Mouse (Mus musculus): ENCODE data around the gene Brd7. TPM values are rescaled to one million over a fixed set of nuclear protein-coding genes. Genes with fewer than 3 reads are reported as not detected.
A peak's percentile ranks its signal among the peaks of the same experiment; 100 is the strongest.

The Brd7 gene
- polyA plus RNA-seq, 1 experiment from 2014 or later: 60.3 TPM

- Histone ChIP-seq H3K4me2 (ENCODE audit: low read depth, low read length) (no peak overlapping the region), H3K27me3 (ENCODE audit: control insufficient read depth, insufficient read depth, low read length) (no peaks in the 10 kb centered on the region), H3K27ac (ENCODE audit: low read length) (no peak overlapping the region), H3K9ac (ENCODE audit: low read length) (no peak overlapping the region), H3K4me1 (ENCODE audit: control insufficient read depth, insufficient read depth, low read length) (peaks cover 5% of the 10 kb centered on the region; the same call in 1 of the 2 replicates), H3K9me3 (replicated peaks; ENCODE audit: control insufficient read depth, low read length) (no peaks in the 10 kb centered on the region), H3K36me3 (ENCODE audit: control insufficient read depth, insufficient read depth) (peaks cover 9% of the 10 kb centered on the region), H3K4me3 (ENCODE audit: low read length) (no peak overlapping the region)
- no peak for ATAC-seq (replicated peaks; ENCODE audit: extremely low read depth, insufficient read depth, low FRiP score)
- WGBS: 86% methylated on average over 5 of the region's 5 CpGs
Observed at GRCm38 (mm10) chr8:88321387-88321786, 40.6 kb downstream of the Brd7 start.

GRCm38 (mm10) chr8:88320134-88320533 is 41.9 kb downstream of the Brd7 start:
- ATAC-seq (replicated peaks; ENCODE audit: extremely low read depth, insufficient read depth, low FRiP score): no peak
- Histone ChIP-seq H3K4me2 (ENCODE audit: low read depth, low read length) (no peak overlapping the region), H3K4me3 (ENCODE audit: low read length) (no peak overlapping the region), H3K36me3 (ENCODE audit: control insufficient read depth, insufficient read depth) (no peaks in the 10 kb centered on the region), H3K27me3 (ENCODE audit: control insufficient read depth, insufficient read depth, low read length) (no peaks in the 10 kb centered on the region), H3K4me1 (ENCODE audit: control insufficient read depth, insufficient read depth, low read length) (peaks cover 5% of the 10 kb centered on the region; the same call in 1 of the 2 replicates), H3K9me3 (replicated peaks; ENCODE audit: control insufficient read depth, low read length) (no peaks in the 10 kb centered on the region), H3K27ac (ENCODE audit: low read length) (no peak overlapping the region), H3K9ac (ENCODE audit: low read length) (no peak overlapping the region)
- 89% methylated on average over 6 of the region's 6 CpGs for WGBS

- no peak for ATAC-seq (replicated peaks; ENCODE audit: extremely low read depth, insufficient read depth, low FRiP score)
- WGBS: 73% methylated on average over 8 of the region's 8 CpGs
- no peaks in the 10 kb centered on the region for H3K36me3 ChIP-seq (ENCODE audit: control insufficient read depth, insufficient read depth)
- no peak overlapping the region for H3K27ac ChIP-seq (ENCODE audit: low read length)
- H3K27me3 ChIP-seq (ENCODE audit: control insufficient read depth, insufficient read depth, low read length): no peaks in the 10 kb centered on the region
- H3K4me1 ChIP-seq (ENCODE audit: control insufficient read depth, insufficient read depth, low read length): peaks cover 9% of the 10 kb centered on the region; the same call in 1 of the 2 replicates
- no peak overlapping the region for H3K4me2 ChIP-seq (ENCODE audit: low read depth, low read length)
- H3K9me3 ChIP-seq (replicated peaks; ENCODE audit: control insufficient read depth, low read length): no peaks in the 10 kb centered on the region
- H3K9ac ChIP-seq (ENCODE audit: low read length): no peak overlapping the region
- no peak overlapping the region for H3K4me3 ChIP-seq (ENCODE audit: low read length)
Observed at GRCm38 (mm10) chr8:88318151-88318550, 43.8 kb downstream of the Brd7 start.

GRCm38 (mm10) chr8:88317341-88317740 is 44.7 kb downstream of the Brd7 start:
- peaks cover 12% of the 10 kb centered on the region; the same call in 1 of the 2 replicates for H3K4me1 ChIP-seq (ENCODE audit: control insufficient read depth, insufficient read depth, low read length)
- no peak overlapping the region for H3K4me3 ChIP-seq (ENCODE audit: low read length)
- WGBS: 66% methylated on average over 5 of the region's 5 CpGs
- H3K9ac ChIP-seq (ENCODE audit: low read length): no peak overlapping the region
- H3K36me3 ChIP-seq (ENCODE audit: control insufficient read depth, insufficient read depth): no peaks in the 10 kb centered on the region
- ATAC-seq (replicated peaks; ENCODE audit: extremely low read depth, insufficient read depth, low FRiP score): no peak
- H3K27ac ChIP-seq (ENCODE audit: low read length): no peak overlapping the region
- H3K4me2 ChIP-seq (ENCODE audit: low read depth, low read length): no peak overlapping the region
- no peaks in the 10 kb centered on the region for H3K27me3 ChIP-seq (ENCODE audit: control insufficient read depth, insufficient read depth, low read length)
- H3K9me3 ChIP-seq (replicated peaks; ENCODE audit: control insufficient read depth, low read length): no peaks in the 10 kb centered on the region

- no peak overlapping the region for H3K4me3 ChIP-seq (ENCODE audit: low read length)
- H3K9me3 ChIP-seq (replicated peaks; ENCODE audit: control insufficient read depth, low read length): no peaks in the 10 kb centered on the region
- no peaks in the 10 kb centered on the region for H3K27me3 ChIP-seq (ENCODE audit: control insufficient read depth, insufficient read depth, low read length)
- no peaks in the 10 kb centered on the region for H3K36me3 ChIP-seq (ENCODE audit: control insufficient read depth, insufficient read depth)
- H3K9ac ChIP-seq (ENCODE audit: low read length): no peak overlapping the region
- 35% methylated on average over 8 of the region's 8 CpGs for WGBS
- no peak overlapping the region for H3K27ac ChIP-seq (ENCODE audit: low read length)
- ATAC-seq (replicated peaks; ENCODE audit: extremely low read depth, insufficient read depth, low FRiP score): 0 out of 2 replicates have a peak, but pooled peaks have one; percentile 26
- H3K4me2 ChIP-seq (ENCODE audit: low read depth, low read length): no peak overlapping the region
- peaks cover 12% of the 10 kb centered on the region; the same call in 1 of the 2 replicates for H3K4me1 ChIP-seq (ENCODE audit: control insufficient read depth, insufficient read depth, low read length)
Observed at GRCm38 (mm10) chr8:88316139-88316931, 45.7 kb downstream of the Brd7 start.

GRCm38 (mm10) chr8:88315302-88315701 is 46.7 kb downstream of the Brd7 start:
- no peak for ATAC-seq (replicated peaks; ENCODE audit: extremely low read depth, insufficient read depth, low FRiP score)

GRCm38 (mm10) chr8:88313991-88314390 is 48.0 kb downstream of the Brd7 start:
- H3K27ac ChIP-seq (ENCODE audit: low read length): no peak overlapping the region
- no peaks in the 10 kb centered on the region for H3K9me3 ChIP-seq (replicated peaks; ENCODE audit: control insufficient read depth, low read length)
- H3K9ac ChIP-seq (ENCODE audit: low read length): no peak overlapping the region
- no peak for ATAC-seq (replicated peaks; ENCODE audit: extremely low read depth, insufficient read depth, low FRiP score)
- peaks cover 12% of the 10 kb centered on the region; the same call in 1 of the 2 replicates for H3K4me1 ChIP-seq (ENCODE audit: control insufficient read depth, insufficient read depth, low read length)
- H3K4me3 ChIP-seq (ENCODE audit: low read length): no peak overlapping the region
- H3K4me2 ChIP-seq (ENCODE audit: low read depth, low read length): no peak overlapping the region
- 89% methylated on average over 12 of the region's 12 CpGs for WGBS
- H3K27me3 ChIP-seq (ENCODE audit: control insufficient read depth, insufficient read depth, low read length): no peaks in the 10 kb centered on the region
- no peaks in the 10 kb centered on the region for H3K36me3 ChIP-seq (ENCODE audit: control insufficient read depth, insufficient read depth)

More at GRCm38 (mm10) chr8:88315302-88315701, 46.7 kb downstream of the Brd7 start:
- Histone ChIP-seq H3K9me3 (replicated peaks; ENCODE audit: control insufficient read depth, low read length) (no peaks in the 10 kb centered on the region), H3K4me2 (ENCODE audit: low read depth, low read length) (no peak overlapping the region), H3K27me3 (ENCODE audit: control insufficient read depth, insufficient read depth, low read length) (no peaks in the 10 kb centered on the region), H3K27ac (ENCODE audit: low read length) (no peak overlapping the region), H3K9ac (ENCODE audit: low read length) (no peak overlapping the region), H3K4me1 (ENCODE audit: control insufficient read depth, insufficient read depth, low read length) (peaks cover 12% of the 10 kb centered on the region; the same call in 1 of the 2 replicates), H3K36me3 (ENCODE audit: control insufficient read depth, insufficient read depth) (no peaks in the 10 kb centered on the region), H3K4me3 (ENCODE audit: low read length) (no peak overlapping the region)
- WGBS: 94% methylated on average over 8 of the region's 8 CpGs

- 39% methylated on average over 8 of the region's 8 CpGs for whole genome bisulfite sequencing
- no peak overlapping the region for H3K4me2 ChIP-seq (ENCODE audit: low read depth, low read length)
- no peaks in the 10 kb centered on the region for H3K9me3 ChIP-seq (replicated peaks; ENCODE audit: control insufficient read depth, low read length)
- no peak overlapping the region for H3K9ac ChIP-seq (ENCODE audit: low read length)
- no peak; the same call in 1 of the 2 replicates for ATAC-seq (replicated peaks; ENCODE audit: extremely low read depth, insufficient read depth, low FRiP score)
- no peaks in the 10 kb centered on the region for H3K27me3 ChIP-seq (ENCODE audit: control insufficient read depth, insufficient read depth, low read length)
- no peak overlapping the region for H3K27ac ChIP-seq (ENCODE audit: low read length)
- peaks cover 14% of the 10 kb centered on the region; the same call in 1 of the 2 replicates for H3K4me1 ChIP-seq (ENCODE audit: control insufficient read depth, insufficient read depth, low read length)
- no peaks in the 10 kb centered on the region for H3K36me3 ChIP-seq (ENCODE audit: control insufficient read depth, insufficient read depth)
- H3K4me3 ChIP-seq (ENCODE audit: low read length): no peak overlapping the region
Observed at GRCm38 (mm10) chr8:88312966-88313365, 49.0 kb downstream of the Brd7 start.

- H3K27ac ChIP-seq (ENCODE audit: low read length): no peak overlapping the region
- no peaks in the 10 kb centered on the region for H3K36me3 ChIP-seq (ENCODE audit: control insufficient read depth, insufficient read depth)
- H3K27me3 ChIP-seq (ENCODE audit: control insufficient read depth, insufficient read depth, low read length): no peaks in the 10 kb centered on the region
- H3K9ac ChIP-seq (ENCODE audit: low read length): no peak overlapping the region
- H3K4me2 ChIP-seq (ENCODE audit: low read depth, low read length): no peak overlapping the region
- H3K9me3 ChIP-seq (replicated peaks; ENCODE audit: control insufficient read depth, low read length): no peaks in the 10 kb centered on the region
- peaks cover 8% of the 10 kb centered on the region; the same call in 1 of the 2 replicates for H3K4me1 ChIP-seq (ENCODE audit: control insufficient read depth, insufficient read depth, low read length)
- WGBS: 86% methylated on average over 13 of the region's 13 CpGs
- ATAC-seq (replicated peaks; ENCODE audit: extremely low read depth, insufficient read depth, low FRiP score): no peak
- no peak overlapping the region for H3K4me3 ChIP-seq (ENCODE audit: low read length)
Observed at GRCm38 (mm10) chr8:88310286-88310685, 51.7 kb downstream of the Brd7 start.

Measured in heart, embryonic 16.5 days (tissue).